Mouse (Mus musculus) forebrain, embryonic 10.5 days (tissue): ENCODE measurements around the gene Appl1. TPM values are rescaled to one million over a fixed set of nuclear protein-coding genes. Genes with fewer than 3 reads are reported as not detected.
"Not testable (repeated sequence)": the region's sequence is repeated elsewhere in the genome, so short reads cannot be mapped to it uniquely, and the experiment has no call there.

Source experiments
- DNase-seq: peaks from one replicate; pipeline ENCODE4 v3.0.0-alpha.2; 2017; ENCODE audit warnings: low spot score; ENCODE audit errors: extremely low spot score
- H3K27ac ChIP-seq: fragments of 300-500 bp; sonication (generic); 2 replicates; pipeline ENCODE4 v1.5.1; 2016; ENCODE audit warnings: mild to moderate bottlenecking
- H3K27me3 ChIP-seq: fragments of 300-500 bp; sonication (generic); 2 replicates; pipeline ENCODE4 v1.6.1; 2016; ENCODE audit warnings: mild to moderate bottlenecking; ENCODE audit not compliant: poor library complexity, severe bottlenecking
- H3K36me3 ChIP-seq: fragments of 300-500 bp; sonication (generic); replicated peaks from 2 replicates; pipeline ENCODE4 v1.6.1; 2016; ENCODE audit warnings: mild to moderate bottlenecking, moderate library complexity
- H3K4me1 ChIP-seq: fragments of 300-500 bp; sonication (generic); 2 replicates; pipeline ENCODE4 v1.6.1; 2016
- H3K4me3 ChIP-seq: fragments of 300-500 bp; sonication (generic); 2 replicates; pipeline ENCODE4 v1.5.1; 2016; ENCODE audit warnings: mild to moderate bottlenecking, moderate library complexity
- H3K9me3 ChIP-seq: fragments of 300-500 bp; sonication (generic); 2 replicates; pipeline ENCODE4 v1.6.1; 2016; ENCODE audit warnings: mild to moderate bottlenecking, moderate library complexity
- whole genome bisulfite sequencing: fragments of 180-500 bp; shearing (Covaris S2); methylation state at CpG from one replicate; pipeline ENCODE4 v1.1.7; 2016; 5-methylcytosine and 5-hydroxymethylcytosine counted together
- polyA plus RNA-seq: library from polyadenylated mRNA; unstranded; fragments of >200 nt; fragmentation: Nextera tagmentation; extraction: Ambion mirVana; gene quantifications from 2 replicates; pipeline ENCODE4 v1.2.1, GENCODE M21; 2016

Appl1 gene
- polyA plus RNA-seq, 1 experiment from 2014 or later, result 33.8 TPM

DNA sequence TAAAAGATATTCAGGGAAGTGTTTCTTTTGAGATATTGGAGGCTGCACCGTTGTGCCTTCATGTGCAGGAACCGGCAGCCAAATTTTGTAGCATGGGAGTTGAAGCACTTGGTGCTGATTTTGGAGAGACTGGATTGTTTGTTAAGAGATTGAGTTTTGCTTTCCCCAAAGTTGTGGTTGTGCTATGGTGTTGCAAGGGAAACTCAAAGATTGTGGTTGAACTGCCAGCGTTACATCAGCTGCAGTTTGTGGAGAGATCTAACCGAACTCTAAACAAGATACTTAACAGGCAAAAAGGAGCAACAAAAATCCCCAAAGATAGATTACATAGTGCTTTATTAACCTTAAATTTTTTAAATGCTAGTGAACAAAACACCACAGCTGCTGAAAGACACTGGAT lies 35.5 kb downstream of the Appl1 start:
- no peaks in the 10 kb centered on the region for H3K4me1 ChIP-seq
- no peaks in the 10 kb centered on the region for H3K27me3 ChIP-seq
- no peak overlapping the region for H3K27ac ChIP-seq
- no peak overlapping the region for H3K4me3 ChIP-seq
- DNase-seq, result no peak
- no peaks in the 10 kb centered on the region for H3K9me3 ChIP-seq
- 94% methylated on average over 4 of the region's 4 CpGs for WGBS
- peaks cover 39% of the 10 kb centered on the region for H3K36me3 ChIP-seq

DNA sequence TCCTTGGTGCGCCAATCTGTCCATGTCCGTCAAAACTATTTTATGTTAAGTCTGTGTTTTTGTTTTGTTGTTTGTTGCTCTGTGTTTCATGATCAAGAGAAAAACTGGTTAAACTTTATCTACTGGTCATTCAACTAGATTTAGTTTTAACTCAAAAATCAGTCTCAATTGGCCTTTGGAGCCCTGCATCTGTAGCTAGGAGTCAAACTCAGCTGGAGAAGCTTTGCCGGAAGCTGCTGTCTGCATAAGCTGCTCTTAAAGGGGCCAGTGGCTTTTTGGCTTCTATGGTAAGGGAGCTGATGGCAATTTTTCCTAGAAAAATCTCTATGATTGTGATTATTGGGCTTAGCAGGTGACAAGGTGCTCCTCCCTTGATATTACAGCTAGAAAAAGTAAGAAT lies 36.1 kb downstream of the Appl1 start:
- DNase-seq, result no peak
- Histone ChIP-seq H3K27me3 (no peaks in the 10 kb centered on the region), H3K9me3 (no peaks in the 10 kb centered on the region), H3K4me3 (no peak overlapping the region), H3K36me3 (peaks cover 34% of the 10 kb centered on the region), H3K27ac (no peak overlapping the region), H3K4me1 (no peaks in the 10 kb centered on the region)
- WGBS, result 87% methylated on average over 3 of the region's 3 CpGs

DNA sequence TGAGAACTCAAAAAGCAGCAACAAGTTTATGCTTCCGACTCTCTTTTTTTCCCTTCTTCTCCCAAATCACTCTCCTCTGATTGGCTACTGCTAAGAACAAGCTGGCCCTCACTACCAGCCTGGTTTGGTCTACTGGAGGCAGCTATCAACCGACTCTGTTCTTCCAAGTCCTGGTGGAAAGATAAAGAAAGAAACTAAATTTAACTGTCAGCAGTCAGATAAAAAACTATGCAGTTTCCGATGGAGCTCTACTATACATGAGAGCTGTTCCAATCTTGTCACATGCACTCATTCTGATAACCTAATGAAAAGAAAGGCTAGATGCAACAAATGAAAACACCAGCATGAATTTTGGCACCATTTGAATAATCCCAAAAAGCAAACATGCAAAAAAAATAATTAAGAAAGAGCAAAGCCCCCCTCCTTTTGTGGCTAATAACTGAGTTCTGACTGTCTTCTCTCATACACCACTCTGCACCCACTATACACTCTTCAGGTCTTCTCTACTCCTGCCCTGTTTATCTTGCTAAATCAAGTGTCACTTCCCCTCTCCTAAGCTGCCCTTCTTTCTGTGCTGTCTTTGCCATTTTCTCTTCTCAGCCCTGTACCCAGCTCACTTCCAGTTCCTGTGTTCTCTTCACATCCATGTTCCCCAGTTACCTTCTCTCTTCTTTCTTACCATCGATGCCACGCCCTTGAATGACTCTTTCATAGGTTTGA lies 47.2 kb downstream of the Appl1 start:
- no peaks in the 10 kb centered on the region for H3K9me3 ChIP-seq
- peaks cover 59% of the 10 kb centered on the region for H3K36me3 ChIP-seq
- H3K4me3 ChIP-seq, result no peak overlapping the region
- H3K27me3 ChIP-seq, result no peaks in the 10 kb centered on the region
- no peaks in the 10 kb centered on the region for H3K4me1 ChIP-seq
- DNase-seq, result no peak
- 93% methylated on average over 5 of the region's 5 CpGs for WGBS
- H3K27ac ChIP-seq, result no peak overlapping the region

DNA sequence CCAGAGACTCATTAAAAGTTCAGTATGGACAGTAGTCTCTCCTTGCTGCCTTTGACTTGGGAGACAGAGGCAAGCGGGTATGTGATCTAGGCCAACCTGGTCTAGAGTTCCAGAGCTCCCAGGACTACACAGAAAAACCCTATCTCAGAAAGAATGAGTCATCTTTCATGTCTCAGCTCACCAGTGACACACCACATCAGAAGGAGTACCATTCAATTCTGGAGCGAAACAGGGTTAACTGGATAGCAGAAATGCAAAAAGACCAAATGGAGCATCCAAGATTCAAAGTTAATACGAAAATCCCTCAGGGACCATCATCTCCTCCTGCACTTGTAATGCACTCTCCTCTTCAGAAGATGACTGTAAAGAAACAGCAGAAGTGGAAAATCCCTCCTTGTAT lies 51.7 kb downstream of the Appl1 start:
- Histone ChIP-seq H3K27me3 (no peaks in the 10 kb centered on the region), H3K4me1 (0 out of 2 replicates have a peak, but pooled peaks cover 7% of the 10 kb centered on the region), H3K36me3 (peaks cover 41% of the 10 kb centered on the region), H3K4me3 (no peak overlapping the region), H3K9me3 (no peaks in the 10 kb centered on the region), H3K27ac (no peak overlapping the region)
- 91% methylated on average over 3 of the region's 3 CpGs for WGBS
- no peak for DNase-seq

DNA sequence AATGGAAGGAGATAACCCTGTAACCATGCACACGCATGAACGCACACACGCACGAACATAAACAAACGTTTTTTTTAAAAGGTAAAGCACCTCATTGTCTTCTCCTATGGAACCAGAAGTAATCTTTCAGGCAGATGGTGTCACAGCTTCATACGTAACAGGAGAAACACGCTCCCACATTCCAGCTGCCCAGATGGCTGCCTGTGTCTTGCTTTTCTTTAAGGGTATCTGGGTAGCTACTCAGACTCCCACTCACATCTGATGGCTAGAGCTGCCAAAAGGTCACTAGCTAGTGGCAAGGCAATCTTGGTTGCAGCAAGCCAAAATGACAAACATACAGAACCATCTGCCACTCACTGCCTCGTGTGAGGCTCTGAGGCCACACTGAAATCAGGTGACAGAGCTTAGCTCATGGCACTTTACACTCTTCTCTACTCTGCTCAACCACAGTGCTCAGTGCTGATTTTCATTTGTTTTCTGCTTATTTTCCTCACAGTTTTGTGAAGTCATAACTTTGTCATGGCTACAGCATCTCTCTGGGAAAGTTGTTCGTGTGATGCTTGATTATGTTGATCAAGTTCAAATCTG lies 57.3 kb downstream of the Appl1 start:
- WGBS, result 72% methylated on average over 9 of the region's 9 CpGs
- H3K4me1 ChIP-seq, result peaks cover 14% of the 10 kb centered on the region
- H3K27me3 ChIP-seq, result no peaks in the 10 kb centered on the region
- no peak for DNase-seq
- H3K27ac ChIP-seq, result no peak overlapping the region
- no peaks in the 10 kb centered on the region for H3K9me3 ChIP-seq
- H3K36me3 ChIP-seq, result peaks cover 4% of the 10 kb centered on the region
- H3K4me3 ChIP-seq, result no peak overlapping the region

DNA sequence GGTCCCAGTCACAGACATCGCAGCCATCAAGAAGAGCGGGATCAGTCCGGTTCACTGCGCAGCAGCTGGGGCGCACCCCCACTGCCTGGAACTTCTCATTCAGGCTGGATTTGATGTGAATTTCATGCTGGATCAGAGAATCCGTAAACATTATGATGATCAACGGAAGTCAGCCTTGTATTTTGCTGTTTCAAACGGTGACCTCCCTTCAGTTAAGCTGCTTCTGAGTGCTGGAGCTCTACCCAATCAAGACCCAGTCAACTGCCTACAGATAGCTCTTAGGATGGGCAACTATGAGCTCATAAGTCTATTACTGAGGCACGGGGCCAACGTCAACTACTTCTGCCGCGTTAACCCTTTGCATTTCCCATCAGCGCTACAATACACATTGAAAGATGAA lies 59.2 kb downstream of the Appl1 start:
- Histone ChIP-seq H3K9me3 (no peaks in the 10 kb centered on the region), H3K27ac (no peak overlapping the region), H3K27me3 (no peaks in the 10 kb centered on the region), H3K4me3 (no peak overlapping the region), H3K36me3 (no peaks in the 10 kb centered on the region), H3K4me1 (peaks cover 14% of the 10 kb centered on the region)
- no peak for DNase-seq
- 95% methylated on average over 13 of the region's 13 CpGs for WGBS

DNA sequence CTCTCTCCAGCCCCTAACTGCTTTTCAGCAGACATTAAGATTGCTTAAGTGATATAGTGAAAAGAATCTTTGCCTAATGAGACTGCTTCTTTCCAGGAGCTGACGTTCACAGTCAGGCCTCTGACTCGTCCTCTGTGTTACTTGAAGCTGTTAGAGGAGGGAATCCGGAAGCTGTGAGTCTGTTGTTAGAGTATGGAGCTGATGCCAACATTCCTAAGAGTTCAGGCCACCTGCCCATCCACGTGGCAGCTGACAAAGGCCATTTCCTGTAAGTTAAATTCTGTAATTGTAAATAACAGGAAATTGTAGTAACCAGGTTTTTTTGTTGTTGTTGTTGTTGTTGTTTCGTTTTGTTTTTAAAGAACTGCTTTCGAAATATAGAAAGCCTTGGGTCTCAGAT lies 59.8 kb downstream of the Appl1 start:
- no peaks in the 10 kb centered on the region for H3K27me3 ChIP-seq
- 85% methylated on average over 6 of the region's 6 CpGs for WGBS
- H3K27ac ChIP-seq, result no peak overlapping the region
- peaks cover 14% of the 10 kb centered on the region for H3K4me1 ChIP-seq
- H3K9me3 ChIP-seq, result no peaks in the 10 kb centered on the region
- DNase-seq, result no peak
- no peaks in the 10 kb centered on the region for H3K36me3 ChIP-seq
- H3K4me3 ChIP-seq, result no peak overlapping the region

DNA sequence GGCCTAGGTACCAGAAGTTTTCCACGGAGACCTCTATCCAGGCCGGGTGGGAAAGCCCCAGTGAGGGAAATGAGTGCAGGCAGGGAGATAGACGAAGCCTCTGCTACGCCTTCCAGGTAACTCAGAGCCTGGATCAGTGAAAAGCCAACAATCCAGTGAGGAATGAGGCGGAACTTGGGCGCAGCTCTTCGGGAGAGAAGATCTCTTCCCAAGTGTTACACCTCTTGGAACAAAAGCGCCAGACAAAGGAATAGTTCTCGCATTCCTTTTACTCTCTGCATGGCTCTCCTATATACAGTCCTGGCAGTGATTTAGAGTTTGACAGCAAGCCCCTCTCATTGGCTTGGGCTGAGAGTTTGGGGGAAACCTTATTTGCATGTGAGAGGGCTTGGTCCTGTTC lies 60.6 kb downstream of the Appl1 start:
- not testable (repeated sequence) for H3K4me3 ChIP-seq, H3K27me3 ChIP-seq, H3K27ac ChIP-seq, H3K9me3 ChIP-seq, H3K36me3 ChIP-seq, DNase-seq, H3K4me1 ChIP-seq
- WGBS, result 50% methylated on average over 9 of the region's 9 CpGs

DNA sequence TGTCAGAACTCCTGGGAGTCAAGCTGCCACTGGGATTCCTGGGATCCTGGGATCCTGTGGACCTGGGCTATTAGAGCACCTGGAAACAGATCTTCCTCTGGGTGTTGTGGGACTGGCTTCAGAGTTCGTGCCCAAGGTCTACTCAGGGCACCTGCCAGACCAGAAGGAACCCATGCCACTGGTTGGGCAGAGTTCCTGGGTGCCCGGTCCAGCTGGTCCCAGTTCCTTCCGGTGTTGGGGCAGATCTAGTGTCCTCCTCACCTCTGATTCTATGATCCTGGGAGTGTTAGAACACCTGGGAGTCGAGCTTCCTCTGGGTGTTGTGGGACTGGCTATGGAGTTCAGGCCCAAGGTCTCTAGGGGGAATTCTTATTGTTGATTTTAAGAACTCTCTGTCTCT lies 63.6 kb downstream of the Appl1 start:
- no peaks in the 10 kb centered on the region; the same call in 1 of the 2 replicates for H3K4me1 ChIP-seq
- DNase-seq, result no peak
- no peak overlapping the region for H3K4me3 ChIP-seq
- no peaks in the 10 kb centered on the region for H3K36me3 ChIP-seq
- H3K27ac ChIP-seq, result no peak overlapping the region
- H3K9me3 ChIP-seq, result no peaks in the 10 kb centered on the region
- no peaks in the 10 kb centered on the region for H3K27me3 ChIP-seq
- WGBS, result 86% methylated on average over 4 of the region's 4 CpGs

DNA sequence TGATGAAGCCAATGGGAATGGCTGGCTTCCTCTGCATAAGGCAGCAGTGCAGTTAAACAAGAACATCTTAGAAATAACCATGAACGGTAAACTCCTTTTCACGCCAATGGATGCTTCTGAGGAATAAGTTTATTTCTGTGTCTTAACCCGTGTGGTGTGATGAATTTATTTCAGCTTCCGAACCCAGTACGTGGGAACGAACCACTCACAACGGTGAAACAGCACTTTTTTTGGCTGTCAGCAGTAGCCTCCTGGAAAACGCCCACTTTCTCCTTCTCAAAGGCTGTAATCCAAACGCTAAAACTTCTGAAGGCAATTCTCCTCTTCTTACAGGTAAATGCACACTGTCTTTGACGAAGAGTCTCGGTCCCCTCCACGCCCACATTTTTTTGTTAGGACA lies 70.1 kb downstream of the Appl1 start:
- no peak overlapping the region for H3K4me3 ChIP-seq
- no peaks in the 10 kb centered on the region for H3K27me3 ChIP-seq
- no peak overlapping the region for H3K27ac ChIP-seq
- no peak for DNase-seq
- WGBS, result 88% methylated on average over 12 of the region's 12 CpGs
- H3K36me3 ChIP-seq, result no peaks in the 10 kb centered on the region
- H3K4me1 ChIP-seq, result no peaks in the 10 kb centered on the region
- H3K9me3 ChIP-seq, result no peaks in the 10 kb centered on the region

DNA sequence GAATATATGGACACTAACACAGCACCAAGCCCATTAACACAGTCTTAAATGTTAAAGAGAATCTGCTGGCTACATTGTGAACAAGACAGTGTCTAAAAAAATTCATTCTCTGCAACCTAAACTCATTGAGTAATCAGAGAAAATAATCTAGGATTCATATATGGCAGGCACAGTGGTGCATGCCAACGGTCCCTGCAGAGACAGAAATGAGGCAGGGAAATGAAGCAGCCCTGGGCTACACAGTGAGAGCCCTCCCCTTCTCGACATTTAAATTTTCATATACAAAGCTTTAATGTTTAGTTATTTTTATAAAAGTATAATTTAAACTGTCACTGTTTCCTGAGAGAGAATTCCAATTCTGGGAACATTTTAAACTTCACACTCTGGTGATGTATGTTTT lies 71.5 kb downstream of the Appl1 start:
- whole genome bisulfite sequencing, result 89% methylated on average over 2 of the region's 2 CpGs
- H3K9me3 ChIP-seq, result no peaks in the 10 kb centered on the region
- no peaks in the 10 kb centered on the region for H3K36me3 ChIP-seq
- H3K27ac ChIP-seq, result no peak overlapping the region
- no peaks in the 10 kb centered on the region for H3K27me3 ChIP-seq
- H3K4me3 ChIP-seq, result no peak overlapping the region
- H3K4me1 ChIP-seq, result no peaks in the 10 kb centered on the region
- no peak for DNase-seq

DNA sequence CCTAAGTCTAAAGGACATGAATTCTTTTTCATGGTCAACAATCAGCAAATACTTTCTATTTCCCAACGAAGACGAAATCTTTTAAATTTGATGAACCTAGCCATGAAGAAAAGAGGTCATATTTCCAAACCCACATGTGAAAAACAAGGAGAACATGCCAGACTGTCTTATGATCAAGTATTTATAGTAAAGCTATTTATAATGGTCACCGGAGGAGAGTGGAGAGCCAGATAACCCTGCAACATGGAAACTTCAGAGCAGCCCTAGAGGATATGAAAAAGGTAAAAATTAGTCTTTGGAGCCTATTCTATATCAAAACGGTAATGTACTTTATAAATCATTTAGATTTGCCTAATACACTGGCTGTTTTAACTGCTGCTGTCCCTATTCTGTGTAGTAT lies 76.6 kb downstream of the Appl1 start, which contains the start of gene Asb14:
TSS of gene Asb14 (plus strand) at position 166 of the 400 bp plus-strand sequence.
- H3K27me3 ChIP-seq, result no peaks in the 10 kb centered on the region
- no peak for DNase-seq
- H3K27ac ChIP-seq, result no peak within 1 kb of the TSS
- no peaks in the 10 kb centered on the region for H3K9me3 ChIP-seq
- H3K4me3 ChIP-seq, result no peak within 1 kb of the TSS
- no peaks in the 10 kb centered on the region for H3K4me1 ChIP-seq
- 95% methylated on average over 4 of the region's 4 CpGs for WGBS
- no peaks in the 10 kb centered on the region for H3K36me3 ChIP-seq

DNA sequence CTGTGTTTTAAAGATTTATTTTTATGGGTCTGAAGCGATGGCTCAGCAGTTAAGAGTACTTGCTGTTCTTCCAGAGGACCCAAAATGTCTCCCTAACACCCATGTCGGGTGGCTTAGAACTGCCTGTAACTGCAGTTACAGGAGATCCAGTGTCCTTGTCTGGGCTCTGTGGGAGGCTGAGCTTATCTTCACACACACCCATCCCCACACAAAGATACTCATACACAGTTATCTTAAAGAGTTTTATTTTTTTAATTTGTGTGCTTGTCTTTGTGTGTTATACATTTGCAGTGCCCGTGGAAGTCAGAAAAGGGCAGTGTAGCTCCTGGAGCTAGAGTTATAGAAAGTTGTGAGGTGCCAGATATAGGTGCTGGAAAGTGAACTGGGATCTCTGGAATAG lies 80.3 kb downstream of the Appl1 start:
- no peaks in the 10 kb centered on the region for H3K4me1 ChIP-seq
- no peaks in the 10 kb centered on the region for H3K36me3 ChIP-seq
- no peak overlapping the region for H3K4me3 ChIP-seq
- 88% methylated on average over 3 of the region's 3 CpGs for WGBS
- DNase-seq, result no peak
- H3K9me3 ChIP-seq, result no peaks in the 10 kb centered on the region
- no peaks in the 10 kb centered on the region for H3K27me3 ChIP-seq
- no peak overlapping the region for H3K27ac ChIP-seq
